Mouse (Mus musculus): ENCODE data around the gene Slc38a6. TPM values are rescaled to one million over a fixed set of nuclear protein-coding genes. Genes with fewer than 3 reads are reported as not detected.

The Slc38a6 gene
- total RNA-seq (2023), result 21.7 TPM

DNA sequence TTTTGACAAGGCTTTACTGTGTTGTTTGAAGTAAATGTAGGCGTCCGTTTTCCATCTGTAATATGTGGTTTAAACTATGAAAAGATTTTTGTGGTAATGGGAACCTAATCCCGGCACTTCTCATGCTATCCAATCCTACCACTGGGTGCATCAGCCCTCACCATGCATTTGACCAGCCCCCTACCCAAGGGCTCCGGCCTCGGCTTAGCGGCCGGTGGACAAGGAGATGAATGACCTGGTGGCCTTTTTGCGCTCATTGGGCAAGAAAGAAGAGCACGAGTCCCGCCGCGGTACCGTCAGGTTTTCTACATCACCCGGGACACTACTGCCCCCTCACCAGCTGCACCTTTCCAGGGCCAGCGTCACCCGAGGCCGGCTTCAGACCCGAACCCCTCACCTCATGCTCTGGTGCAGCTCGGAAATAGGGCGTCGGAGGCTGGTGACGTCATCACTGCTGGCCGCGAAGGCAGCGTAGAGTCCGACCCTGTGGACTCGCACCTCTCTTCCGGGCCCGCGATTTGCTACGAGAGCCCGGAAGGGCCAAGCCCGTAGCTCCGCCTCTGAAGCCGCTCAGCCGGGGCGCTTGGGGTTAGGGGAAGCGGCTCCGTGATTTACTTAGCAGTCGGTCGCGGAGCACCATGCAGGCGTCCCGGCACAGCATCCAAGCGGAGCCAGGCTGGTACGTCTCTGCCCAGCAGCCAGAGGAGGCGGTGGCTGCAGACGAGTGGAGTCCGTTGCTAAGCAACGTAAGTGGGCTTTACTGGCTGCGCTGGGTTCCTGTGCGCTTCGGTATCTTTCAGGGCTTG lies at the start of gene Slc38a6, which contains the start of gene Trmt5:
TSS of gene Slc38a6 (plus strand) at position 493 of the 806 bp plus-strand sequence.
TSS of gene Trmt5 (minus strand) at position 424 of the 806 bp plus-strand sequence.

Other genes with a start within 250 kb of the Slc38a6 start
- gene Six1, start 232.9 kb upstream of the Slc38a6 start, total RNA-seq (2023), result 0.24 TPM
- gene Six4, start 173.3 kb upstream of the Slc38a6 start, total RNA-seq (2023), result 0.09 TPM
- gene Mnat1, start 163.1 kb upstream of the Slc38a6 start, total RNA-seq (2023), result 18.1 TPM
- 15.8 TPM for gene Trmt5, start 69 bp upstream of the Slc38a6 start, total RNA-seq (2023)

Measured in CD8-positive naive resting alpha-beta T cell, adult 57 days (primary cell).